Mouse (Mus musculus) cerebellum, postnatal 25 days (tissue): ENCODE results near the gene Celf2.

ENCODE experiments used
- DNase-seq, 2 experiments: peaks; one replicate each; pipeline ENCODE4 v3.0.0; 2021; ENCODE audit warnings: mixed read lengths in 2 of 2

The Celf2 gene

DNA sequence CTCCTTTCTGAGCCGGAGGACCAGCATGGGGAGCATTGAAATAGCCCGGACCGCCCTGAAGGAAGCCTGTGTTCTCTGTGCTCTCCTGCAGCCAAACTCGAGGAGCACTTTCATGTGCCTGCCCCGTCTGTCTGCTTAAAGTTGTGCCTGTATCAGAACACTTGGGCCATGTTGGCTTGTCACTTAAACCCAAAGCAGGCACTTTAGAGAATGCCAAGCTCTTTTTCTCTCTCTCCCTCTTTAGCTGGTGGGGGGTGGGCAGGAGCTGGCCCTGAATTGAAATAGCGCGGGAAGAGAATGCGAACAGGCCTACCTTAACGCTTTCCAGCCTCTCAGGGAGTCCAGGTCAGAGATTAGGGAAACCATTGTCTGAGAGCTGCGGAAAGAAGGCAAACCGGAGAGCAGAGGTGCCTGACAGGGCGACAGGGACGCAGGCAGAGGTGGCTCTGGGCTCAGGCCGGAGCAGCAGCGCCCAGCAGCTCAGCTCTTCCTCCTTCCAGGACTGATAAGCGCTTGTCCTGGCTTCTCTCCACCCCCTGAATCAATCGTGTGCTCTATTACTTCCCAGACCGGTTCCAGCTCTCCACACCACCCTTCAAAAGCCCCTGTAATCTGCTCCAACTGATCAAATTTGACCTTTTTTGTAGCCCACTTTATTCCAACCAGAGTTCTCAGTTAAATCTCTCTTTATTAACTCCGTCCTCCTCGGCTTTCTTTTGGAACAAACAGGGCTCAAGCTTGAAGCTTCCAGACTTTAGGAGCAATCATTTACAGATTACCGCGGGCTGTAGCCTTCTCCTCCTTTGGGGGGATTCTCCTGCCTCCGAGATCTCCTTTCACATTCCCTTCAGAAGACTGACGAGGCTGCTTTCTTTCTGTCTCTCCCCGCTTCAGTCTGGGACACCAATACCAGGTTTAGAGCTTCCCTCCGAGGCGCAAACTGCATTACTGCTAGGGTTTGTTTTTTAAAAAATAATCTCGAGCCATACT is 428.3 kb downstream of the Celf2 start:
- peak; percentile 65 to 67 for DNase-seq

DNA sequence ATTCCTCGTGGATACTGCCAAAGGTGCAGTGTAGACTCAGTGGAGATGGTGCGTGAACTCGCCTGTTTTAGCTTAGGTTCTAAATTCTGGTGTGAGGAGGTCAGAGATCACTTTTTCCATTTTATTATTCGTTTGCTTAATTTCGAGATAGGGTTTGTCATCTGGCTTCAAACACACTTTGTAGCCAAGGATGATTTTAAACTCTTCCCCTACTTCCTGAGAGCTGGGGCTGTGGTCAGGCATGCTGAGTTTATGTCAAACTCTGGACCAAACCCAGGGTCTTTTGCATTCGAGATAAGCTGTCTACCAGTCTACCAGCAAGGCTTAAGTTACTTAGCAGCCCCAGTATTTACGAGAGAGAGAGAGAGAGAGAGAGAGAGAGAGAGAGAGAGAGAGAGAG is 429.3 kb downstream of the Celf2 start:
- DNase-seq: no peak

DNA sequence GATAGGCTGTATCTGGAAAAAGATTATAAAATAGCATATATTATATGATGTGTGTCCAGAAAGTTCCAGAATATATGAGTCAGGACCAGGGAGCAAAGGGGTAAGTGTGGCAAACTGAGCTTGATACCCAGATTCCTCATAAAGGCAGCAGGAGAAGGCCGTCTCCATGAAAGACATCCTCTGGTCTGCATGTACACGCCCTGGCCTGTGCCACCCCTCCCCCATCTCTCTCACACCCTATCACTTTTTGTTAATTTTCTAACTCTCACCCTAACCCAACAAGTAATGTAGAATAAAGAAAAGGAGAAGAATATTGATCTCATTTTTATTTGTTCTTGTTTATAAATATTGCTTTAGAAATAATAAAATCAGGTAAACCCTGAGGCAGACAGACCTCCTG is 430.0 kb downstream of the Celf2 start:
- no peak for DNase-seq

DNA sequence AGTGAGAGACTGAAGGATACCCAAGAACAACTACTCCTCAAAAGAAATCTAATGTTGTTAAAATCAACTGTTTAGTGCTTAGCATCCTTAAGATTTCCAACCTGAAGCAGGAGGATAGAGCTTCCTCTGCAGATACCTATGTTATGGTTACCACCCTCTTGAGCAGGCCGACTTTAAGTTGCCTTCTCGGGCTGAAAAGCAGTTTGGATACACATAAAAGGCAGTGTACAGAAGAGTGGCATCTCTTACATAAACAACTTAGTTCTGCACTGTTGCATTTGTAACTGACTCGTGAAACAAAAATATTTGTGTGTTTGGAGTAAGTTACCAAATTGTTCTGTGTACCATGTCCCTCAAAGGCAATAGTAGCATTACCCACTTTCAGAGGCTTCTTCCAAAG is 435.6 kb downstream of the Celf2 start:
- no peak for DNase-seq

DNA sequence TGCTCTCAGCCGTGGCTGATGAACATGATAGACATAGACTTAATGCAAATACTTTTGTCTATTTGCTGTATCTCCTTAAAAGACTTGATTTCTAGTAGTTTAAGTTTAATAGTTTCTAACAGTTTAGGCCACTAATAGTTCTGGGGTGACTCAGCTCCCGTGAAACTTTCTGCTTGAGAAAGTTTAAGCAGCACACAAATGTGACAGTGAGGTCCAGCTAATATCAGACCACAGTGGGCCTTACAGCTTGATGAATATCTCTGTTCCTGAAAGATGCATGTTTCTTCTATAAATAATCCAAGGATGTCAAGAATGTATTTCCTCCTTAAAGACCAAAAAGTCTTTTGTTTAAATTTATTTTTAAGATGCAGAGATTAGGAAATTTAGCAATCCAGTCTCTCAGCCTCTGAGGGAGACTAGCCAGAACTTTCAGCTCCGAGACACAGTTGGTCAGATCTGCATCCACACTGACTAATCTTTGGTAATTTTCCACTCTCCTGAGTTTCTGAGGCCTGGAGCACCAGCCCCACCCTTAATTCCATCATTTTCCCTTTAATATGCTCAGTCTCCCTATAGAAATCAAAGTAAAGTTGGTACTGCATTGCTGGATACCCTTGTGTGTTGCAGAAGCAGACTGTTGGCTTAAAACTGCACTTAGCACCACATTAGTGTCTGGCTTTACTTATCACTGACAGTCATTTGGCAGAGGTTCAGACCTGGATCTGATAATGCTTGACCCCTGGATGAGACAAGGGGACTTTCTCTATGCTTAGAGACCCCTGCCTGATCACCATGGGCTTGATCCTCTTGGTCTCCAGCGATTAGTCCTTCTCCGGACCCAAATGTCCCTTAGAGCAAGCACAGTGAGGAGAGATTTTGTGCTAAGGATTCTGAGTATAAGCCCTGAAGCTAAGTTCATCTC is 436.8 kb downstream of the Celf2 start:
- DNase-seq: no peak

DNA sequence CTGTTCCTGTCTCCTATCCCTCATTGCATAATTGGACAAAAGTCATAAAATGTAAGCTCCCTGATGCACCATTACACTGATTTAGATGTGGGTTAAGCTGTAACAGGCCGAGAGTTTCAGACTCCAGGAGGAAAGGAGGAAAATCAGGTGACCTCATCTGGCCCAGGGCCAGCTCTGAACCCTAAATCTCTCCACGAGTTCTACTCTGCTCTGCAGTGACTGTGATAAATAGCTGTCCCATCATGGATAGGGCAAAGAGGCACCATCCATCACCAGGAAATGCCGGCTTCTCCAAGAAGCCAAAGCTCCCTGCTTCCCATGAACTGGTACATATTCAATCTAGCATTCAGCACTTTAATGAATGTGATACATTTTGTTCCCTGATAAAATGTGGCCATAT is 439.9 kb downstream of the Celf2 start:
- no peak for DNase-seq

DNA sequence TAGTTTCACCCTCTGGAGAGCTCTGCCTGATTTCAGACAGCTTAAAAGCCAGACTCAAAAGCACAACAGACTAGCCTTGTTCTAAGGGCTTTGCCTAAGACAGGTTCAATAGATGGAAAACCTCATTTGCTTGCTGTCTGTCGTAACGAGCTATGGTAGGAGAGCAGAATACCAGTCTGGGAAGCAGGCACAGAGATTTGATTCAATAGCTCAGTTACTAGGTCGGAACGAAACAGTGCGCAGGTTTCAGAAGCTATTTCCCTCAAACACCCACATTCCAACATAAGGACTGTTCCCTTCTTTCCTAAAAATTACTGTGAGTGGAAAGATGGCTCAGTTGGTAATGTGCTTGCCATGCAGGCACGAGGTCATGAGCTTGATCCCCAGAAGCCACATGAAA is 441.1 kb downstream of the Celf2 start:
- DNase-seq: no peak

DNA sequence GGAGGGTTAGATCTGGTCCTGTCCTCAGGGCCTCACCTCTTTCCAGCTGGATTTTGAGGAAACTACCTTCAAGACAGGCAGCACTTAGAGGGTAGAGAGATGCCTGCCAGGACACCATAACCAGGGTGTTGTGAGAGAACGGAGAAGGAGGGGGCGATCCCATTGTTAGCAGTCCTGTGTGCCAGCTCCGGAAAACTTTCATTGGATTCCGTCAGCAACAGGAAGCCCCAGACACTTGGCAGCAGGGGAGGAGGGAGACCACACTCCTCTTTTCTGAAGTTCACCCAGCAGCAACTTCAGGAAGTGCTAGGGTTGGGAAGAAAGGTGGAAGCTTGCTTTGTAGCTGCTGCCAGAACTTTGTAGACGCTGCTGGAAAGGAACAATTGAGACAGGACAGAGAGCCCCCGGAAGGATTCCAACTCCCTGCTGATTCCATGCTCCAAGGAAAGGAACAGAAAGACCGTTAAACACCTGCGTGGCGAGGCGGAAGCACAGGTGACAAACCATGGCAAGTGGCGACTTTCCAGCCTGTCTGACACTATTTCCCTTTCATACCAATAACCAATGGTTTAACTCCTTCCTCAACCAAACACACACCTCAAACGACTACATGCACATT is 445.7 kb downstream of the Celf2 start:
- peak in 1 of 2 experiments; percentile 46 for DNase-seq

DNA sequence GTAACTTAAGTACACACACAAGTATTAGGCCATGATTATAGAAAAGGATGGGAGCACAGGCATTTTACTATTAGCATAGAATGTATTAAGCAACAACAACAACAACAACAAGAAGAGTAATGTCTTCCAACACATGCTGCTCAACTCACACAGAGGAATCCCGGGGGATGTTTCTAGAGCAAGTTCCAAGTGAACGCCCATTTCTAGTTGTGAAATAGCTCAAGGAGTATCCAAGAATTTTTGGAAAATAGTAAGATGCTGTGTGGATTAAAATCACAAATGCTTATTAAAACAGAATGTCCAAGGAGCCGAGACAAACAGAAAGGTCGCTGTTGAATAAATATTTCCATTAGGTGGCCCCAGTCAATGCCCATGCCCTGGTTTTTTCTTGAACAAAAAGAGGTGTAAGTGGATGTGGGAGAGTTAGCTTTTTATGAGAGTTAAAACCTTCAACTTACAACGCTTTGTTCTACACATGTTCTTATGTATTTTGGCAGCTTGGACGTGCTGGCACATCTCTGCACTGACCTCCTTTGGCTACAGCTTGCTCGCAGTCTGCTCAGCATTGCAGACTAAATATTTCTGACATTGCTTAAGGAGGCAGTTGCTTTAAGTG is 448.8 kb downstream of the Celf2 start:
- DNase-seq: peak in 1 of 2 experiments; percentile 45

DNA sequence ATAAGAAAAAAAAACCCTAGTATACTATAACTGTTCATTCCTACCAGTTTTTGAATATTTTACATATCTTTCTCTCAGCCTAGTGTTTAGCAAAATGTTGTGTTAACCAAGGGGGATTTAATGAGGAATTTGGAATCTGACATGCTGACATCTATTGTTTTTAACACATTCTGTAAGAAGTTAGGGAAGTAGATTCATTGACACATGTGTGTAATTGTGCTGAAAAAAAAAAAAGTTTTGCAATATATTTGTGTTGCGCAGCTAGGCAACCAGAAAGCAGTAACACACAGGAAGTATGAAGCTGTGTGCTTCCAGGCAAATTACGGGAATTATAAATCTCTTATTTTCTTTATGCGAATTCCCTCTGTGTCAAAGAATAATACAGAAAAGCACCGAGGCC is 453.0 kb downstream of the Celf2 start:
- DNase-seq: no peak

DNA sequence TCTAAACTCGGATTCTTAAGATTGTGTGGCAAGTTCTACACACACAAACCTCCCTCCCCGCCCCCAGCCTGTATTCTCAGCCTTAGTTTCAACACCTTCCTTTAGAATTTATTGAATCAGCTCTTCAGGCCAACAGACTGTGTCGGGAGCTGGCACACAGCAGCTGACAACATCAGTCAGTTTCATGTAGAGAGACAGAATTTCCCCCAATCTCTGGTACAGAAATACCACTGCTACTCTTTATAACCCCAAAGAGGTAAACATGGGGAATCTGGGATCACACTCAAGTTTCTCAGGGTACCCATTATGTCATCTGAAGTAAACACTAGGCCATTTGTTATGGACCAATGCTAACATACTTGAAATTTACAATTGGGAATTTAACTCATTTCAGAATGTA is 453.4 kb downstream of the Celf2 start:
- DNase-seq: no peak

DNA sequence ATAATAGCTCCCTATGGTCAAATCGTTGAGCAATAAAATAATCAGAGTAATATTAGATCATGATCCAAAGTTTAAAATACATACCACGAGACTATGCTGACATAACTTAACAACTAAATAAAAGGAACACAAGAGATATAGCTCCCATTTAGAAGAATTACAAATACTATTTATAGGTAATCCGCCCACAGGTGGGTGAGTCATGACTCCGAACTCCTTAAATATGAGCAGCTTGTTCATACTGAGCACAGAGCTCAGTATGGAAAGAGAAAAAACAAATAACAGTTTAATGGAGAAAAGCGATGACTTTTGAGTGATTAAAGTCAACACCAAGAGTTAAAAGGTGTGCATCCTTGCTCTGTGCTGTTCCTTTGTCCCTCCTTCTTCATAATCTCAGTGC is 458.3 kb downstream of the Celf2 start:
- DNase-seq: no peak

DNA sequence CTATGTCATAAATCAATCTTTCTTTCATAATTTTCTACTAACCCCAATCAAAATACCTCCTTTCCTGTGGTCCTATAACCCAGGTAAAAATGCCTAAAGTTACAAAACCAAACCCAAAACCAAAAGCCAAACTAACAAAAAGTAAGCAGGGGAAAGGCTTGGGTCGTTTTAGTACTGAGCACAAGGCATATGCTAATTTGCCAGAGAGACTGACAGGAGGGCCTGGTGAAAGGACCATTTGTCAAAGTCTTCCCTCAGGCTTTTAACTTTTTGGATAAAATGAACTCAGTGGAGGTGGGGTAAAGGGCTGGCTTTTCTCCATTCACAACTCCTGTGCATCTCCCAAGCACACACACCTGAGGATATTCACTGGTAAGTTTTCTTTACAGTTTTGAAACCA is 463.2 kb downstream of the Celf2 start:
- DNase-seq: no peak

DNA sequence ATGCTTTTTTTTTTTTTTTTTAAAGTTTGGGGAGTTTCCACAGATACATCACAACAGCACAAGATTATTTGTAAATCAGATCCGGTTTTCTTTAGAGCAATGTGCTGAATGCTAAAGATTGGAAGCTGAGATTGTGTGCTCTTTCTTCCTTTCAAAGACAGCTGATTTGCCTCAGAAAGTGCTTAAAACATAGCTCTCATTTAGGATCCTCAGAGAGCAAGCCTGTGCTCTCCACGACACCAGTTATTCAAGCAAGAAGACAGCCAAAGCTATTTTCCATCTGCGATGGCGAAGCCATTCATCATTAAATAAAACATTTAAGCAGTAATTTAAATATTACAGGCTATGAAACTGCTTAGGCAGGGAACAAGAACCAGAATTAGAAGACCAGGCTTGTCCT is 463.8 kb downstream of the Celf2 start:
- DNase-seq: no peak

DNA sequence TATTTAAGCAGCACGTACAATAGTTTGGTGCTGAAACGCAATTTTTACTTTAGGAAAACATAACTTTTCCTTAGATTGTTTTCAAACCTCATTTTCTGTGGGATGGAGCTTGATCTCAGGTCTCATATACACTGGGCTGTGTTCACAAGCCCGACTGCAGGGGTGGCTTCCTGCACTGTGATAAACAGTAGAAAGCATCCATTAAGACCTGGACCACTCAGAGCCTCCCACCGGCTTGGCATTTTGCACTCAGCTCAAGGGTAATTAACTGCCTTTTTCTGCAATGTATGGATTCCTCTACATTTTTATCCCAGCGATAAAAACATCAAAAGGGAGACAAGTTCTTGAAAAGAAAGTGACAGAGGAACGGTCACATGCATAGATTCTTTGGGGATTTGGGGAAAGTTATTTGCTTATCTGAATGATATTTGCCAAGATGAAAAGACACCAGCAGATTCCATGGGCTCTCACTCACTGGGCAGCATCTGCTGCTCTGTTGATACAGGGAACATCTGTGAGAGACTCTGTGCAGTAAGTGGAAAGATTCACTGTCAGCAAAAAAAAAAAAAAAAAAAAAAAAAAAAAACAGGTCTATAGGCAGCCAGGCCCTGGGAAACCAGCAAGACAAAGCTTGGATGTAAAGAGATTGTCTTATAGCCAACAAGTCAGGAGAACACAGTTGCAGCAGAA is 465.4 kb downstream of the Celf2 start:
- DNase-seq: no peak

DNA sequence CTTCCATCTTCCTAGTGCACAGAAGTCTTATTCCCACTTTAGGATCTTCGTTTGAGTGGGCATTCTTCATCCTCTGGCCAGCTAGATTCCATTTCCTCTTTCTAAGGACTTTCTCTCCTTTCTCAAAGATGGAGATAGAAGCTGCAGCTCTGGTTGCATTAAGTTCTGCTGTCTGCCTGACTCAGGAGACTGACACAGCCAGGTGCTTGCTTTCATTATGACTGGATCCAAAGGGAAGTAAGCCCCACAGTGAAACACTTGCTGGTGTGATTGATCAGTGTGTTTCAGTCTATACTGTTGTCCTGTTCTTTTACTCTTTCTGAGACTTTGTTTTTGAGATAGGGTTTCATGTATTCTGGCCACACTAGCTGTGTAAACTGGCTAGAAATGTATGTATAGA is 468.4 kb downstream of the Celf2 start:
- DNase-seq: no peak

DNA sequence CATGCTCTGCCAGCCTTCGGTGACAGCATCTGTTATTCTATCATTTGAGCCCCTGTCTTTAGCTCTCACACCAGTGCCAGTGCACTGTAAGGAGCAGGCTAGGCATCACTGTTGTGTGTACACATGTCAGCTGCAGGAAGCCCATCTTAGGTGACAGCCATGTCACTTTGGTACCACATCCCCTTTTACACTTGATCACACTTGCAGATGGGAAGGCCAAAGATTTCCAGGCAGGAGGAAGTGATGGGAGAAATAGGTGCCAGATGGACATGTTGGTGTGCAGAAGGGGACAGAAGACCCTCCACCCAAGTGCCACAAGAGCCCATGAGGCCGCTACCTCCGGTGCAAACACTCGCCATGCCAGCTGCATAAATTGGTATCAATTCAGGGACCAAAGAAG is 470.4 kb downstream of the Celf2 start:
- DNase-seq: peak; percentile 20 to 25

DNA sequence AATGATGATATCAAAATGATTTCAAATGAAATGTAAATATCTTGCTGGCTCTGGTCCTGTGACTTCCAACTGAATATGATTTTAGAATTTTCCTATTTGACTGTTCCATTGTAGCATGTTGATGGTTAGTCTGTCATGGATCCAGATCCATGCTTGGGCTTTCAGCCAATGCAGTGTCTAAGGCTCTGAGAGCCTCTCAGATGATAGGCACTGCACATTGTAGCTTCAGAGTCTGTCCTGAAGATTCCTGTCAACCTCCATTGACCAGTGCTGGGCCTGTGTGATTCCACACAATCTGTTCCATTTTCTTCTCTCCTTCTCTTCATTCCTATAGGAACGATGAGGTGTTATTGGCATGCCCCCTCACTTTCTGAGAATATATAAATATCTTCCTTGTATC is 478.0 kb downstream of the Celf2 start:
- peak in 1 of 2 experiments; percentile 25 for DNase-seq

DNA sequence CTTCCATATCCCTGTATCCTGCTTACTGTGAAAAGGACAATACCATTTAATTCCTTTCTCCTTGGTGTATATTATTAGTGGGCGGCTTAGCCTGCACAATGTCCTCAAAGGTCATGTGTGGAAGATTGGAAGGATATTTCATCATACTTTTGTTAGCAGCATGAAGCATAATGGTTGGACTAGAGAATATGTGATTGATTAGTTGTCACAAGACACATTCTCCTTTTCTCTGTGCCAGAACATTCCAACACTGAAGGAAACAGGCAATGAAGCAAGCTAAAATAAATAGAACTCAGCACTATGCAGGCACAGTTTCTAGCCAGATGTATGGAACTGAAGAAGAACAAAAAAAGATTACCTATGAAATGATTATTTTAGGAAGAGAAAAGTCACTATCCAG is 482.6 kb downstream of the Celf2 start:
- DNase-seq: no peak

DNA sequence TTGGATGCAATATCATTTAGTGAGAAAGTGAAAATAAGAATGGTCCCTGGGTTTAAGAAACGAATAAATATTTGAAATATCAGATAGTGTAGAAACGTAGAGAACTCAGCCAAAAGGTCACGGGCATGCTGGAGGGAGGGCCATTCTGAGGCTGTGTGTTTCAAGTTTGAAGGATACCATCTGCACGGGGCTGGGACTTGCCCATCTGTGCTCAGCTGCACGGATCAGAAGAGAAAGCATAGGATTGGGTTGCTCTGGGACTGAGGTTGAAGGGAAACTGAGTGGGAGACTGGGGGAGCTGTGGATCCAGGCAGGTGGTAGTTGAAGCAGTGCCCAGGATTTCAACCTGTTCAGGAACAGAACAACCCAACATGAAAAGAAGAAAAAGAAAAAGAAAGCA is 483.8 kb downstream of the Celf2 start:
- DNase-seq: no peak

DNA sequence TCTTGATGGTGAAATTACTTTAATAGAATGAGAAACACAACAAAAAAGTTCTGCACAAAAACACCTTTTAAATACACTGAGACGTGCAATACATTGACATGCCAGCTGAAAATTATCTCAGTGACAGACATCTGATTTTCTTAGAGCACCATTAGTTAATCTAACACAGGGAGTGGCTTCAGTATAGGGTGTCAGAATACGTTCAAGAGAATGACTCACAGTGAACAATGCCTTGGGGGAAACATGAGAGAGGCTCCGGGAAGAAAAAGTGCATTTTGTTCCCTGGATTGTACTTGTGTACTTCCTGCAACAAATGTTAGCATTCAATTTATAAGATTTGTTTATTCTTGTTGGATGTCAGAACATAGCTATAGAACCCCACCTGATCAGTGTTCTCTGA is 487.2 kb downstream of the Celf2 start:
- DNase-seq: no peak
